Mouse (Mus musculus) cortical plate, adult 2 months (tissue): ENCODE measurements at regions not wholly inside any gene's neighbourhood (a gene's known extent, or its start where the extent isn't known, plus 50 kb on each side); places are given as distances from the start of the nearest gene placed in this dataset.

ENCODE experiments used
- CTCF ChIP-seq: fragments of 200-500 bp; IDR thresholded peaks from 2 replicates; pipeline ENCODE4 v1.5.1; 2011; ENCODE audit warnings: mild to moderate bottlenecking, control low read depth, low read length; ENCODE audit not compliant: insufficient read depth; ENCODE audit errors: extremely low read depth
- POLR2A ChIP-seq: fragments of 200-500 bp; IDR thresholded peaks from 2 replicates; pipeline ENCODE4 v1.6.1; 2011; ENCODE audit warnings: mild to moderate bottlenecking, low read length, control low read depth; ENCODE audit not compliant: insufficient read depth; ENCODE audit errors: extremely low read depth

GRCm38 (mm10) chr4:31225741-31226140 lies 738.2 kb upstream of the Map3k7 start:
- TF ChIP-seq CTCF (no peak), POLR2A (no peak)
